Mouse (Mus musculus): Measurements from ENCODE around the gene Ssbp4. TPM values are rescaled to one million over a fixed set of nuclear protein-coding genes. Genes with fewer than 3 reads are reported as not detected.

Gene Ssbp4
- polyA plus RNA-seq, 1 experiment from 2014 or later = 173 TPM

GRCm38 (mm10) chr8:70636838-70637237 lies 28.2 kb upstream of the Ssbp4 start:
- Histone ChIP-seq H3K4me1 (ENCODE audit: control insufficient read depth, insufficient read depth, low read length) (no peaks in the 10 kb centered on the region), H3K27me3 (ENCODE audit: control insufficient read depth, insufficient read depth, low read depth, low read length) (no peaks in the 10 kb centered on the region), H3K4me2 (ENCODE audit: low read length) (no peak overlapping the region), H3K9me3 (replicated peaks; ENCODE audit: control insufficient read depth, low read length, poor library complexity, severe bottlenecking) (no peaks in the 10 kb centered on the region), H3K27ac (ENCODE audit: low read length) (no peak overlapping the region), H3K9ac (ENCODE audit: low read depth, low read length) (no peak overlapping the region), H3K4me3 (ENCODE audit: low read depth, low read length) (no peak overlapping the region), H3K36me3 (ENCODE audit: control insufficient read depth, insufficient read depth, low read length) (no peaks in the 10 kb centered on the region)
- 56% methylated on average over 8 of the region's 8 CpGs for WGBS
- no peak for ATAC-seq

GRCm38 (mm10) chr8:70635527-70635926 lies 26.9 kb upstream of the Ssbp4 start:
- H3K4me3 ChIP-seq (ENCODE audit: low read depth, low read length) = no peak overlapping the region
- no peak overlapping the region for H3K4me2 ChIP-seq (ENCODE audit: low read length)
- peaks cover 3% of the 10 kb centered on the region; the same call in 1 of the 2 replicates for H3K27me3 ChIP-seq (ENCODE audit: control insufficient read depth, insufficient read depth, low read depth, low read length)
- H3K9ac ChIP-seq (ENCODE audit: low read depth, low read length) = no peak overlapping the region
- no peaks in the 10 kb centered on the region for H3K36me3 ChIP-seq (ENCODE audit: control insufficient read depth, insufficient read depth, low read length)
- ATAC-seq = no peak
- no peaks in the 10 kb centered on the region for H3K9me3 ChIP-seq (replicated peaks; ENCODE audit: control insufficient read depth, low read length, poor library complexity, severe bottlenecking)
- H3K4me1 ChIP-seq (ENCODE audit: control insufficient read depth, insufficient read depth, low read length) = no peaks in the 10 kb centered on the region
- H3K27ac ChIP-seq (ENCODE audit: low read length) = no peak overlapping the region
- 83% methylated on average over 6 of the region's 6 CpGs for WGBS

- H3K9me3 ChIP-seq (replicated peaks; ENCODE audit: control insufficient read depth, low read length, poor library complexity, severe bottlenecking) = no peaks in the 10 kb centered on the region
Observed at GRCm38 (mm10) chr8:70634066-70634465, 25.4 kb upstream of the Ssbp4 start.

GRCm38 (mm10) chr8:70632346-70632892 lies 23.7 kb upstream of the Ssbp4 start, which contains the start of gene Gdf15:
TSS of gene Gdf15 (minus strand) at chr8:70632456.
- H3K4me1 ChIP-seq (ENCODE audit: control insufficient read depth, insufficient read depth, low read length) = peaks cover 6% of the 10 kb centered on the region; the same call in 1 of the 2 replicates
- peaks cover 3% of the 10 kb centered on the region; the same call in 1 of the 2 replicates for H3K27me3 ChIP-seq (ENCODE audit: control insufficient read depth, insufficient read depth, low read depth, low read length)
- WGBS = 81% methylated on average over 6 of the region's 6 CpGs
- H3K36me3 ChIP-seq (ENCODE audit: control insufficient read depth, insufficient read depth, low read length) = no peaks in the 10 kb centered on the region
- no peak for ATAC-seq
- H3K9ac ChIP-seq (ENCODE audit: low read depth, low read length) = no peak within 1 kb of the TSS
- H3K4me3 ChIP-seq (ENCODE audit: low read depth, low read length) = no peak within 1 kb of the TSS
- H3K9me3 ChIP-seq (replicated peaks; ENCODE audit: control insufficient read depth, low read length, poor library complexity, severe bottlenecking) = no peaks in the 10 kb centered on the region
- H3K27ac ChIP-seq (ENCODE audit: low read length) = no peak within 1 kb of the TSS
- no peak within 1 kb of the TSS for H3K4me2 ChIP-seq (ENCODE audit: low read length)

More at GRCm38 (mm10) chr8:70634066-70634465, 25.4 kb upstream of the Ssbp4 start:
- 67% methylated on average over 6 of the region's 6 CpGs for WGBS
- no peak overlapping the region for H3K9ac ChIP-seq (ENCODE audit: low read depth, low read length)
- H3K36me3 ChIP-seq (ENCODE audit: control insufficient read depth, insufficient read depth, low read length) = no peaks in the 10 kb centered on the region
- H3K27ac ChIP-seq (ENCODE audit: low read length) = no peak overlapping the region
- no peak for ATAC-seq
- H3K4me2 ChIP-seq (ENCODE audit: low read length) = no peak overlapping the region
- H3K27me3 ChIP-seq (ENCODE audit: control insufficient read depth, insufficient read depth, low read depth, low read length) = peaks cover 3% of the 10 kb centered on the region; the same call in 1 of the 2 replicates
- peaks cover 5% of the 10 kb centered on the region; the same call in 1 of the 2 replicates for H3K4me1 ChIP-seq (ENCODE audit: control insufficient read depth, insufficient read depth, low read length)
- H3K4me3 ChIP-seq (ENCODE audit: low read depth, low read length) = no peak overlapping the region

- Histone ChIP-seq H3K36me3 (ENCODE audit: control insufficient read depth, insufficient read depth, low read length) (no peaks in the 10 kb centered on the region), H3K27ac (ENCODE audit: low read length) (no peak overlapping the region), H3K4me2 (ENCODE audit: low read length) (no peak overlapping the region), H3K4me3 (ENCODE audit: low read depth, low read length) (no peak overlapping the region), H3K4me1 (ENCODE audit: control insufficient read depth, insufficient read depth, low read length) (peaks cover 6% of the 10 kb centered on the region; the same call in 1 of the 2 replicates), H3K27me3 (ENCODE audit: control insufficient read depth, insufficient read depth, low read depth, low read length) (peaks cover 3% of the 10 kb centered on the region; the same call in 1 of the 2 replicates), H3K9ac (ENCODE audit: low read depth, low read length) (no peak overlapping the region), H3K9me3 (replicated peaks; ENCODE audit: control insufficient read depth, low read length, poor library complexity, severe bottlenecking) (no peaks in the 10 kb centered on the region)
- 18% methylated on average over 23 of the region's 24 CpGs for WGBS
- ATAC-seq = no peak
Observed at GRCm38 (mm10) chr8:70631436-70631835, 22.8 kb upstream of the Ssbp4 start.

GRCm38 (mm10) chr8:70630532-70631381 lies 22.1 kb upstream of the Ssbp4 start:
- Histone ChIP-seq H3K4me3 (ENCODE audit: low read depth, low read length) (no peak overlapping the region; the same call in 1 of the 2 replicates), H3K4me2 (ENCODE audit: low read length) (peak overlapping the region; percentile 77)

GRCm38 (mm10) chr8:70629574-70630531 lies 21.2 kb upstream of the Ssbp4 start:
- Histone ChIP-seq H3K27ac (ENCODE audit: low read length) (peak overlapping the region; percentile 48), H3K4me2 (ENCODE audit: low read length) (peak overlapping the region; percentile 77), H3K9me3 (replicated peaks; ENCODE audit: control insufficient read depth, low read length, poor library complexity, severe bottlenecking) (no peaks in the 10 kb centered on the region), H3K4me3 (ENCODE audit: low read depth, low read length) (peak overlapping the region; percentile 40), H3K36me3 (ENCODE audit: control insufficient read depth, insufficient read depth, low read length) (no peaks in the 10 kb centered on the region), H3K27me3 (ENCODE audit: control insufficient read depth, insufficient read depth, low read depth, low read length) (peaks cover 3% of the 10 kb centered on the region; the same call in 1 of the 2 replicates), H3K9ac (ENCODE audit: low read depth, low read length) (peak overlapping the region; percentile 59), H3K4me1 (ENCODE audit: control insufficient read depth, insufficient read depth, low read length) (peaks cover 6% of the 10 kb centered on the region; the same call in 1 of the 2 replicates)
- WGBS = 1% methylated on average over 60 of the region's 60 CpGs
- ATAC-seq = peak; percentile 93

More at GRCm38 (mm10) chr8:70630532-70631381, 22.1 kb upstream of the Ssbp4 start:
- Histone ChIP-seq H3K9me3 (replicated peaks; ENCODE audit: control insufficient read depth, low read length, poor library complexity, severe bottlenecking) (no peaks in the 10 kb centered on the region), H3K4me1 (ENCODE audit: control insufficient read depth, insufficient read depth, low read length) (peaks cover 6% of the 10 kb centered on the region; the same call in 1 of the 2 replicates), H3K27me3 (ENCODE audit: control insufficient read depth, insufficient read depth, low read depth, low read length) (peaks cover 3% of the 10 kb centered on the region; the same call in 1 of the 2 replicates), H3K9ac (ENCODE audit: low read depth, low read length) (peak overlapping the region; percentile 7; the same call in 1 of the 2 replicates), H3K27ac (ENCODE audit: low read length) (no peak overlapping the region), H3K36me3 (ENCODE audit: control insufficient read depth, insufficient read depth, low read length) (no peaks in the 10 kb centered on the region)
- peak; percentile 30; the same call in 1 of the 2 replicates for ATAC-seq
- 12% methylated on average over 22 of the region's 22 CpGs for WGBS

GRCm38 (mm10) chr8:70628986-70629490 lies 20.4 kb upstream of the Ssbp4 start:
- peaks cover 3% of the 10 kb centered on the region; the same call in 1 of the 2 replicates for H3K27me3 ChIP-seq (ENCODE audit: control insufficient read depth, insufficient read depth, low read depth, low read length)
- peak overlapping the region; percentile 48; the same call in 1 of the 2 replicates for H3K27ac ChIP-seq (ENCODE audit: low read length)
- H3K4me3 ChIP-seq (ENCODE audit: low read depth, low read length) = peak overlapping the region; percentile 40
- H3K9me3 ChIP-seq (replicated peaks; ENCODE audit: control insufficient read depth, low read length, poor library complexity, severe bottlenecking) = no peaks in the 10 kb centered on the region
- peak; percentile 16 for ATAC-seq
- H3K4me1 ChIP-seq (ENCODE audit: control insufficient read depth, insufficient read depth, low read length) = peaks cover 6% of the 10 kb centered on the region; the same call in 1 of the 2 replicates
- 58% methylated on average over 7 of the region's 7 CpGs for WGBS
- no peaks in the 10 kb centered on the region for H3K36me3 ChIP-seq (ENCODE audit: control insufficient read depth, insufficient read depth, low read length)
- peak overlapping the region; percentile 77 for H3K4me2 ChIP-seq (ENCODE audit: low read length)
- H3K9ac ChIP-seq (ENCODE audit: low read depth, low read length) = peak overlapping the region; percentile 59

Data from midbrain, embryonic 16.5 days (tissue).